Mouse (Mus musculus) liver, postnatal 0 days (tissue): ENCODE data around the gene Ggcx. TPM values are rescaled to one million over a fixed set of nuclear protein-coding genes. Genes with fewer than 3 reads are reported as not detected.

ENCODE experiments used
- ATAC-seq: fragments of 200-750 bp; cut with Nextera tagmentation; 2 replicates; pipeline ENCODE4 v1.8.0; 2017; ENCODE audit warnings: mild to moderate bottlenecking, moderate library complexity
- DNase-seq: peaks from one replicate; pipeline ENCODE4 v3.0.0-alpha.2; 2016
- H3K27ac ChIP-seq: fragments of 300-500 bp; sonication (generic); 2 replicates; pipeline ENCODE4 v1.5.1; 2014; ENCODE audit warnings: antibody characterized with exemption, moderate library complexity, mild to moderate bottlenecking, low read depth
- H3K27me3 ChIP-seq: fragments of 300-500 bp; sonication (generic); 2 replicates; pipeline ENCODE4 v1.6.1; 2014; ENCODE audit warnings: low read length, control low read depth, mixed read lengths; ENCODE audit not compliant: insufficient read depth
- H3K36me3 ChIP-seq: fragments of 300-500 bp; sonication (generic); replicated peaks from 2 replicates; pipeline ENCODE4 v1.6.1; 2014; ENCODE audit warnings: mild to moderate bottlenecking, control low read depth, low read length, moderate library complexity, mixed read lengths; ENCODE audit not compliant: insufficient read depth
- H3K4me1 ChIP-seq: fragments of 300-500 bp; sonication (generic); 2 replicates; pipeline ENCODE4 v1.6.1; 2014; ENCODE audit warnings: antibody characterized with exemption, mild to moderate bottlenecking, control low read depth; ENCODE audit not compliant: insufficient read depth
- H3K4me2 ChIP-seq: fragments of 300-500 bp; sonication (generic); 2 replicates; pipeline ENCODE4 v1.6.1; 2014; ENCODE audit warnings: low read depth, mild to moderate bottlenecking, low read length, moderate library complexity, mixed read lengths
- H3K4me3 ChIP-seq: fragments of 300-500 bp; sonication (generic); 2 replicates; pipeline ENCODE4 v1.5.1; 2014; ENCODE audit warnings: low read depth, low read length
- H3K9ac ChIP-seq: fragments of 300-500 bp; sonication (generic); replicated peaks from 2 replicates; pipeline ENCODE4 v1.6.1; 2014; ENCODE audit warnings: mild to moderate bottlenecking, moderate library complexity
- H3K9me3 ChIP-seq: fragments of 300-500 bp; sonication (generic); 2 replicates; pipeline ENCODE4 v1.6.1; 2016; ENCODE audit warnings: mild to moderate bottlenecking, control low read depth, low read length, mixed read lengths
- CTCF ChIP-seq: sonication (generic); IDR thresholded peaks from 2 replicates; pipeline ENCODE4 v1.5.1; 2016; ENCODE audit warnings: antibody characterized with exemption, low read depth
- EP300 ChIP-seq: IDR thresholded peaks from 2 replicates; pipeline ENCODE4 v1.6.1; 2016; ENCODE audit warnings: antibody characterized with exemption, low read depth, mild to moderate bottlenecking
- WGBS: fragments of 180-500 bp; shearing (Covaris S2); extraction: QIAGEN DNeasy Blood & Tissue Kit; methylation state at CpG from one replicate; pipeline ENCODE4 v1.1.7; 2014; ENCODE audit not compliant: insufficient replicate concordance; 5-methylcytosine and 5-hydroxymethylcytosine counted together
- polyA plus RNA-seq: library from polyadenylated mRNA; unstranded; fragments of >200 nt; fragmentation: Nextera tagmentation; extraction: Ambion mirVana; gene quantifications from 2 replicates; pipeline ENCODE4 v1.2.1, GENCODE M21; 2015

Gene Ggcx
- polyA plus RNA-seq, 1 experiment from 2014 or later, result 20.7 TPM

DNA sequence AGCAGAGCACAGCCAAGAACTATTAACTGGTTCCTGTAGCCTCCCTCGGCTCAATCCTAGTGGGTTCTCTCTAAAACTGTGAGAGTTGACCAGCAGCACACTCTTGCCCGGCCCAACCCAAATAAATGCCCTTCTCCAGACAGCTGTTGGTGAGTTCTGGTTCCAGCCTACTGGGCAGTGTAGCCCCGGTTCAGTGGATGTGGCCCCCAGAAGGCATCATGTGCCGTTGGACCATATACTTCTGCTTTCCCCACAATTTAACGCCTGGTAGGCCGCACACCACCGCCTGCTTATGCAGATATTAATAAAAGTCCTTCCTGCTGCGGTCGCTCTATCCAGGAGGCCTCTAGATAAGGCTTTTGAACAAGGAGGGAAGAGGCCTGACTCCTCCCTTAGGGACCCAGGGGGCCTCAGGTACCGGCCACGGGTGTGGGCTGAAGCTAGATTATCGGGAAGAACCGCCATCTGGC is 24.6 kb upstream of the Ggcx start:
- ATAC-seq (peak; percentile 86), DNase-seq (peak; percentile 79)
- Histone ChIP-seq H3K36me3 (peaks cover 39% of the 10 kb centered on the region), H3K27ac (peak overlapping the region; percentile 98), H3K4me1 (peaks cover 29% of the 10 kb centered on the region), H3K4me3 (peak overlapping the region; percentile 64), H3K27me3 (no peaks in the 10 kb centered on the region), H3K4me2 (peak overlapping the region; percentile 80), H3K9me3 (no peaks in the 10 kb centered on the region), H3K9ac (peak overlapping the region; percentile 86)
- TF ChIP-seq CTCF, result no peak
- peak; percentile 97 for TF ChIP-seq EP300
- WGBS, result 5% methylated on average over 13 of the region's 13 CpGs

DNA sequence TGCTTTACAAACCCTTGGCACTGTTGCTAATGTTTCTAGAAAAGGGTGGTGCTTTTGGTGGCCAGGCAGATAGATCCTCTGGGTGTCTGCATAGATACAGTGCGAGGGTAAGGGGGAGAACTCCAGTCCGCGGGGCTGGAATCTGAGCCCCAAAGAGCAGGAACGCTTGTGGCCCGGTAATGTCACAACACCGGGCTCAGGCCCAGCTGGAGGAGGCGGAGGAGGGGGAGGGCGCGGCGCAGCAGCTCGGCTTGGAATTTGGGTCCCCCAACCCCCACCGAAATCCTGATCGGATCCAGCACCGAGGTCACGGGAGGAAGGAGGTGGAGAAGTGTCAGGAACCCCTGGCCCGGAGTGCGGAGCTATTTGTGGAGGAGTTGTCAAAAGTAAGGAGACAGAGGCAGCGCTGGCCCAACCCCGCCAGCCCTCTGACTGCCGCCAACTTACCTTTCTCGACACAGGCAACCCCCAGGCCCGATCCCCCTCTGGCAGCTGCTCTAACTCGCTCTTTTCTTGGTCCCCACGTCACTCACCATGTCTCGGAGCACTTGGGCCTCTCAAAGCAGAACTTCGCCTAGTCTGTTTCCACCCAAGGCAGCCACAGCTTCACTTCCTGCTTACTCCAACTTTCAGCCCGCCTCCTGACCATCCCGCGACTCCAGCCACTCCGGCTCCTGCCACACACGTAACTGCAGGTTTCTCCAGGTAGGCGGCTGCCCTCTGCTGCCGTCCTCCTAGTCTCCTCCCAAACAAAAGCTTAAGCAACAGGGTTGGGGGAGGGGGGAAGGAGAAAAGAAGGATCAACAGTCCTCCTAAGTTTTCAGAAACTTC is 24.0 kb upstream of the Ggcx start, which contains the start of gene Vamp8:
Gene Vamp8, minus strand, starts transcription at position 763 of the 831 bp plus-strand sequence.
- TF ChIP-seq EP300 (peak; percentile 23; the same call in 1 of the 2 replicates), CTCF (peak; percentile 50)
- peak; percentile 74 for ATAC-seq
- WGBS, result under 1% methylated on average over 33 of the region's 33 CpGs
- peak; percentile 82 for DNase-seq
- peak within 1 kb of the TSS; percentile 98 for H3K27ac ChIP-seq
- H3K4me2 ChIP-seq, result peak within 1 kb of the TSS; percentile 80
- H3K4me1 ChIP-seq, result peaks cover 29% of the 10 kb centered on the region
- H3K36me3 ChIP-seq, result peaks cover 32% of the 10 kb centered on the region
- H3K9me3 ChIP-seq, result no peaks in the 10 kb centered on the region
- H3K4me3 ChIP-seq, result peak within 1 kb of the TSS; percentile 64
- peak within 1 kb of the TSS; percentile 86 for H3K9ac ChIP-seq
- H3K27me3 ChIP-seq, result no peaks in the 10 kb centered on the region

- Histone ChIP-seq H3K27ac (peak overlapping the region; percentile 98), H3K27me3 (no peaks in the 10 kb centered on the region), H3K4me1 (peaks cover 29% of the 10 kb centered on the region), H3K9ac (peak overlapping the region; percentile 86), H3K36me3 (peaks cover 24% of the 10 kb centered on the region), H3K4me2 (peak overlapping the region; percentile 80), H3K9me3 (no peaks in the 10 kb centered on the region), H3K4me3 (peak overlapping the region; percentile 64)
- peak; percentile 43 for TF ChIP-seq CTCF
- TF ChIP-seq EP300, result peak; percentile 54
- WGBS, result 13% methylated on average over 12 of the region's 12 CpGs
- DNase-seq, result peak; percentile 69
- peak; percentile 43 for ATAC-seq
Observed at GRCm38 (mm10) chr6:72390795-72391521, 23.1 kb upstream of the Ggcx start.

- H3K4me2 ChIP-seq, result peak overlapping the region; percentile 80
- H3K27ac ChIP-seq, result no peak overlapping the region
- H3K27me3 ChIP-seq, result no peaks in the 10 kb centered on the region
- 84% methylated on average over 5 of the region's 5 CpGs for WGBS
- peaks cover 33% of the 10 kb centered on the region for H3K4me1 ChIP-seq
- peaks cover 15% of the 10 kb centered on the region for H3K36me3 ChIP-seq
- no peak for ATAC-seq
- H3K9ac ChIP-seq, result no peak overlapping the region
- no peak for DNase-seq
- no peaks in the 10 kb centered on the region for H3K9me3 ChIP-seq
- TF ChIP-seq CTCF (peak; percentile 38), EP300 (no peak)
- H3K4me3 ChIP-seq, result no peak overlapping the region
Observed at GRCm38 (mm10) chr6:72392341-72392740, 21.8 kb upstream of the Ggcx start.

- peaks cover 7% of the 10 kb centered on the region for H3K4me1 ChIP-seq
- H3K36me3 ChIP-seq, result no peaks in the 10 kb centered on the region
- TF ChIP-seq CTCF, result no peak
- TF ChIP-seq EP300, result no peak
- peak overlapping the region; percentile 44 for H3K27ac ChIP-seq
- 64% methylated on average over 10 of the region's 10 CpGs for WGBS
- 0 out of 2 replicates have a peak overlapping the region, but pooled peaks have one; percentile 21 for H3K9ac ChIP-seq
- no peak for ATAC-seq
- no peak overlapping the region for H3K4me3 ChIP-seq
- no peaks in the 10 kb centered on the region for H3K9me3 ChIP-seq
- H3K27me3 ChIP-seq, result no peaks in the 10 kb centered on the region
- H3K4me2 ChIP-seq, result no peak overlapping the region
- DNase-seq, result no peak
Observed at GRCm38 (mm10) chr6:72396837-72397251, 17.3 kb upstream of the Ggcx start.

GRCm38 (mm10) chr6:72399967-72400366 is 14.1 kb upstream of the Ggcx start:
- H3K9ac ChIP-seq, result no peak overlapping the region
- no peak for DNase-seq
- TF ChIP-seq CTCF, result no peak
- TF ChIP-seq EP300, result no peak
- no peak overlapping the region for H3K4me3 ChIP-seq
- WGBS, result 82% methylated on average over 2 of the region's 2 CpGs
- H3K27ac ChIP-seq, result no peak overlapping the region
- no peaks in the 10 kb centered on the region for H3K9me3 ChIP-seq
- no peaks in the 10 kb centered on the region for H3K36me3 ChIP-seq
- H3K4me1 ChIP-seq, result peaks cover 7% of the 10 kb centered on the region
- H3K4me2 ChIP-seq, result no peak overlapping the region
- no peaks in the 10 kb centered on the region for H3K27me3 ChIP-seq
- no peak for ATAC-seq
